Mouse (Mus musculus): ENCODE results near the gene Pkm. TPM values are rescaled to one million over a fixed set of nuclear protein-coding genes. Genes with fewer than 3 reads are reported as not detected.

The Pkm gene
- polyA plus RNA-seq, 2 experiments from 2014 or later, result 810 to 1,266 TPM

DNA sequence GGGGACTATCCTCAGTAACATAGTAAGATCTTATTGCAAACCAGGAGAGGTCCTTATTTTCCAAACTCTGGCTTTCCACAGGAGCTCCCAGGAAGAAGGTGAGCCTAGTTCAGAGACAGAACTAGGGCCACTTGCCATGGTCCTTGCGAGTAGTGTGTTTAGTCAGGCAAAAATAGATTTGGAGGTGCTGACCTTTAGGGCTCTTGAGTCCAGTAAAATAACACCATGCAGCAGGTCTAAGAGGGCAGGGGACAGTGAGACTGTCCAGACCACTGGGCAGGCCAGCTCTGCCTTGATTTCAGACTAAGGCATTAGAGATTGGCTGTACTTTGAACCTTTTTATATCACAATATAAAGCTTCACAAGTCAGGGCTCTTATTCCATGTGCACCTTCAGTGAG, 10.6 kb downstream of the Pkm start:
- no peak for ATAC-seq

DNA sequence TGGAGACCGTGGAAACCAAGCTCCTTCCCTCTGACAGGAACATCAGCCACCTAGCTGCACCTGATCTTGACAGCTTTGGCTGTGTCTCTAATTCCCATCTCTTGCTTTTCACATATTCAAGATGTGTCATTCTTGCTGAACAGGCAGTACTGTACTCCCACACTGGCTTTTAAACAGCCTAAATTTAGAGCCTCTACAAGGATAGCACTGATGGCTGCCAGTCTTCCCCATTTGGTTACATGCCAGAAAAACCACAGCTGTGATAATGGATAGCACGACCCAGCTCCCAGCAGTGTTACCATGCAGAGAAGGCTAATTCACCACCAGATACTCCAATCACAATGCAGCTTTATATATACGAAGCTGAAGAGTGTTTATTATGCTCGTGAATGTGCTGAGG, 11.1 kb downstream of the Pkm start:
- no peak for ATAC-seq

- ATAC-seq, result no peak
These were observed 11.7 kb downstream of the Pkm start for GRCm38 (mm10) chr9:59667904-59668303.

- no peak for ATAC-seq
These were observed 12.3 kb downstream of the Pkm start for GRCm38 (mm10) chr9:59668473-59668872.

- no peak for ATAC-seq
These were observed 13.0 kb downstream of the Pkm start for GRCm38 (mm10) chr9:59669172-59669571.

- no peak for ATAC-seq
These were observed 16.2 kb downstream of the Pkm start for GRCm38 (mm10) chr9:59672195-59672894.

DNA sequence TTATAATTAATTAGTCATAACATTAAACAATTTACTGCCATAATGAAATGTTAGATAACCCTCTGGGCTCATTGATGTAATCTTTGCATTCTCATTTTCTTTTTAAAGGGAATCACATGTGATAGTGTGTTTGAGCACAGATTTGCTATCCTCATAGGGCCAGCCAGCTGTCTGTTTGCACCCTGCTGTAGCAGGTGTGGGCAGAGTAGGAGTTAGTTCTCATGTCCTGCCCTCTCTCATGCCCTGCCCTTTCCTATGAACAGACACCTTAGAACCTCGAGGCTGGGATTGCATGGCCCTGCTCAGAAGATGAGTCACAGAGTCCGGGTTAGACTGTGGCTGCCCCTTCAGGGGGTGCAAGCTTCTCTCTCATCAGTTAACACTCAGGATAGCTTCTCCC, 17.3 kb downstream of the Pkm start:
- ATAC-seq, result no peak

DNA sequence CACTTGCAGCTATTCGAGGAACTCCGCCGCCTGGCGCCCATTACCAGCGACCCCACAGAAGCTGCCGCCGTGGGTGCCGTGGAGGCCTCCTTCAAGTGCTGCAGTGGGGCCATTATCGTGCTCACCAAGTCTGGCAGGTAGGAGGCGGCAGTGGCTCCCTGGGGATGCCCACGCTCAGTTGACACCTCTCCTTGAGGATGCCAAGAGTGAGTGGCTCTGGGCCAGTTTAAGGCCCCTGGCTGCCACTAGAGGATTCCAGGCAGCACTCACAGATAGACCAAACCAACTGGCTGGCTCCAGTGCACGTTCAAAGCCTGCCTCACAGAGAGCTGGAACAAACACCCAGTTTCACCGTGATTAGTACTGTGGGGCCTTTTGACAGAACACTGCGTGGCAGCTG, 19.4 kb downstream of the Pkm start:
- no peak for ATAC-seq

DNA sequence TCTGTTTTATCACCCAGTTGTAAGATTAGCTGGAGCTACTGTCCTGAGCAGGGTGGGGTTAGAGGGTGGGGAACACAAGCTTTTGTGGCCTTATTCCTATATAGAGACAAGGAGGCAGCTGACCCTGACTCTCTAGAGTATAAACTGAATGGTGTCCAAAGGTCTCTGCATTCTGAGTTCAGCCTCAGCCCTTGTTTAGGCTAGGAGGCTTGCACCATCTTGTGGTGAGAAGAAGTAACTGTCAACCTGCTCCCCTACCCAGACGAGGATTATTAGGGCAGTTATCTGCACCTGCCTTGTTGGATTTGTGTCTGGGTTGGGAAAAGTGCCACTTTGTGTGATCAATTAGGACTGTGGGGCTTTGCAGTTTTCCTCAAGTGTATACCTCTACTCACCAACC, 22.1 kb downstream of the Pkm start:
- ATAC-seq, result peak; percentile 68

GRCm38 (mm10) chr9:59679678-59680533, 23.7 kb downstream of the Pkm start, which contains the start of gene Gramd2:
Gramd2 (plus strand) TSS chr9:59680144.
- no peak for ATAC-seq

DNA sequence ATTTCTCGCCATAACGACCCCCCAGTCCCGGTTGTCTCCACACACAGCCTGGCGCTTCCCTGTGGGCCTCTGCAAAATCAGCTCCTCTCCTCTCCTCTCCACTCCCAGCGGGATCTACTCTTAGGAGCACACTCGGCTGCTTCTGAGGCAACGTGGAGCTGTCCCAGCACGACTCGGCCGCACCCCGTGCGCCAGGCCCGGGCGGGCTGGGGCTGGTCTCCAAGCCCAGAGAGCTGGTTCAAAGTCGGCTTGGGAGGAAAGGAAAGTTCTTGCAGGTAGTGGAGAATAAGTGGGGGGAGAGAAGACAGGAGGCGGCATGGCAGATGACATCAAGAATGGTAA, 24.3 kb downstream of the Pkm start:
- no peak for ATAC-seq

DNA sequence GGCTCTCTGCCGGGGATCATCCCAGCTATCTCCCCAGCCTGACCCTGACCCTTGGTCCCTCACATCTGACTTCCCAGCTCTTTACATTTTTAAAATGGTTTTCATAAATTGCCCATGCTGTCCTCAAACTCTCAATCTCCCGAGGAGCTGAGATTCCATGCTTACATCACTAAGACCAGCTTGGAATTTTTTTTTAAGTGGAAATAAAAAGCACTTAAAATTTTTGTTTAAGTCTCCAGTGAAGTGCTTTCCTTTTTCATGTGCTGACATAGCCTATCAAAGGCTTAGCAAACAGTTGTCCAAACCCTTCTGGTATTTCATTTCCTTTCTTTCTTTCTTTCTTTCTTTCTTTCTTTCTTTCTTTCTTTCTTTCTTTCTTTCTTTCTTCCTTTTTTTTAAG, 27.9 kb downstream of the Pkm start:
- ATAC-seq, result no peak

GRCm38 (mm10) chr9:59687416-59688046, 31.4 kb downstream of the Pkm start:
- no peak for ATAC-seq

- ATAC-seq, result no peak
These were observed 35.5 kb downstream of the Pkm start for GRCm38 (mm10) chr9:59691635-59692094.

DNA sequence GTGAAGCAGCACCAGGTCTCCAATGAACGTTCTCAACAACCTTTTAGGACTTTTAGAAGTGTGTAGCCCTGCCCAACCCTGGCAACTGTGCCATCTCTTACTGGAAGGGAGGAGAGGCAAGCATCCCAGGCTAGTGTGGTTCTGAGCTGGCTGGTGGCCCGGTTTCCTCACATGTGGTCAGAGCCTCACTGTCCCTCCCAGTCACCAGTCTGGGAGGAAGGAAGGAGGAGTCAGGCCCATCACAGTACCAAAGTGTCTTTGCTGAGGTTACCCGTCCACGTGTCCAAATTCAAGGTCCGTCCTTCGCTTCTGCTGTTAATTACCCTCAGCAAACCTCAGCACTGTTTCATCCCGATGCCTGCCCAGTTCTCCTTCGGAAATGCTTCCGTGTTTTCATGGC, 36.0 kb downstream of the Pkm start:
- no peak for ATAC-seq

DNA sequence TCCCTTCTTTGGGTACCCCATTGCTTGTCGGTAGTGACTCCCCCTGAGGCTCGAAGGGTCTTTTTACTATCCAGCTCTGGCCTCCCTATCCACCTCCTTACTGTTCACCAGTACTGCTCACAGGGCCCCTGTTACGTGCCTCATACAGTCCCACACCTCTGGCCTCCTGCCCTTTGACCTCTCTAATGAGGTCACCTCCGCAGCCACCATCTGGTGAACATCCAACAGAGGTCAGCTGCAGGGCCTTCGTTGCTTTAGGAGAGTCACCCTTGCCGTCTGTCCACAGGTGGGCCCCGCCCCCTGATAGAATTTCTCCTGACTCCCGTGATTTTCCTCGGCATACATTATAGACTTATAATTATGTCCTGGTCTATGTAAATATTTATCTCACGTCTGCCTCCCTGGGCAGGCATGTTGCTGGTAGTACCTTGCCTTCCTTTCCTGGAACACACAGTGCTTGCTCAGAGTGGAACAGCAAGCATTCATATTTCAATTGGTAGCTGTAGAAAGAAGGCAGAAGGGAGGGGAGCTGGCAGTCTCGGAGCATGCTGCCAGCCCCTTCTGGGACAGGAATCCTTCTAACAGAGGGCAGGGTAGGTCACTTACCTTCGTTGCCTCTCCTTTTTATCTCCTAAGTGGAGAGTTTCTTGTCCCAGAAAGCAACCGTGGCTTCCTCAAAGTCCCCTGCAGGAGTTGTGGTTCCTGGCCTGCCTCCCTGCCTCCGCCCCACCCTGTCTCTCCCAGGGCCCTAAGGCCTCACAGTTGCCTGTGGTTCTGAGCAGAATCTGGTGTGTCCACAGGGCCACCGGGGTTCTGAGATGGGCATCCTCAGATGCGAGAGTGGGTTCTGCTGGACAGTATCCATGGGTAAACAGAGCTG, 38.6 kb downstream of the Pkm start:
- ATAC-seq, result no peak

GRCm38 (mm10) chr9:59695451-59695813, 39.3 kb downstream of the Pkm start:
- no peak for ATAC-seq

- no peak for ATAC-seq
These were observed 40.2 kb downstream of the Pkm start for GRCm38 (mm10) chr9:59696381-59696780.

GRCm38 (mm10) chr9:59701094-59701493, 44.9 kb downstream of the Pkm start:
- ATAC-seq, result no peak

GRCm38 (mm10) chr9:59703099-59703498, 46.9 kb downstream of the Pkm start:
- ATAC-seq, result no peak

GRCm38 (mm10) chr9:59706850-59707825, 51.0 kb downstream of the Pkm start:
- no peak for ATAC-seq
